In the genomic region with DNA sequence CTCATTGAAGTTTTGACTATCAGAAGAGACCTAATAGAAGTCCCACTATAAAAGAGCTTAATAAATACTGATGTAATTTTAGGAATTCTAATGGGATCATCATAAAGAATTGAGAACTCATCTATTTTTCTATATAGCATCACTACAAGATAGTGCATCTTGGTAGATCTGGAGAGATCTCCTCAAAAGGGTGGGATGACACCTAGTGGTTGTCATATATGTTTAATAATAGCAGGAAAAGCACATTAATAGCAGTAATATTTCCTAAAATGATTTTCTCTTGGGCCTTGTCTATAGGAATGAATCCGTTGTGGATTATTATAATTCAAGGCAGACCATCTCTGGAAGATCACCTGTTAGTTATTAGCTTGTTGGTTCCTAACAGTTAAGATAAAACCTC, we compare ENCODE assay signal across 26 mouse cellular contexts. TPM values are rescaled to one million over a fixed set of nuclear protein-coding genes. Genes with fewer than 3 reads are reported as not detected.
DNase-seq lines count a peak whose midpoint lies in the region; ATAC-seq and TF ChIP-seq lines count a peak whose summit lies in the region.
"Had no signal": no experiment of that assay in that cellular context is flagged by ENCODE, and none has a peak within 500 bp of the region (broad histone marks: within the 10 kb centered on the region; RNA-seq: fewer than 3 reads in every experiment).

No protein-coding gene starts in this region.

- TF ChIP-seq POLR2A in CH12.LX (IDR thresholded peaks at IDR 0.05; ENCODE audit: low read depth, low read length): no peak

- H3K4me3 ChIP-seq in midbrain, embryonic 14.5 days (replicated peaks; ENCODE audit: low read depth, low read length): no peak overlapping the region
- no peak overlapping the region for H3K4me3 ChIP-seq in midbrain, embryonic 16.5 days (ENCODE audit: low read depth, low read length)
- H3K4me3 ChIP-seq in CH12.LX (replicated peaks in 1 of 3; ENCODE audit: low read depth in 2 of 3, low read length in 2 of 3, poor library complexity in 1 of 3): no peak overlapping the region
- H3K4me3 ChIP-seq: embryonic facial prominence, embryonic 10.5 days; embryonic facial prominence, embryonic 12.5 days; forebrain, embryonic 13.5 days; forebrain, embryonic 15.5 days had no signal

- peak in 1 of 2 experiments; percentile 27; a peak in 1 of 4 replicates for TF ChIP-seq CTCF in CH12.LX (conservative IDR thresholded peaks at IDR 0.05 in 1 of 2, IDR thresholded peaks at IDR 0.05 in 1 of 2; ENCODE audit: low read depth in 2 of 2, low read length in 2 of 2)

- in situ Hi-C loops in CH12.LX (cut with MboI; ENCODE audit: low pct_ligation_motif_present, low pct_unique_long_range_greater_than_20kb, low sequenced_read_pairs): no loop called here

- H3K27me3 ChIP-seq in midbrain, embryonic 14.5 days (ENCODE audit: control insufficient read depth, insufficient read depth, low read length): no peaks in the 10 kb centered on the region
- H3K27me3 ChIP-seq in midbrain, embryonic 16.5 days (ENCODE audit: control insufficient read depth, insufficient read depth, low read depth, low read length): no peaks in the 10 kb centered on the region
- peaks cover 36% of the 10 kb centered on the region for H3K27me3 ChIP-seq in CH12.LX (replicated peaks)
- H3K27me3 ChIP-seq: embryonic facial prominence, embryonic 12.5 days; forebrain, embryonic 13.5 days; forebrain, embryonic 15.5 days had no signal

- TF ChIP-seq EP300 in CH12.LX (IDR thresholded peaks at IDR 0.05; ENCODE audit: low read length): no peak

- 88% methylated on average over 1 of the region's 1 CpGs for WGBS in midbrain, embryonic 14.5 days
- WGBS in midbrain, embryonic 16.5 days: 93% methylated on average over 1 of the region's 1 CpGs

- peak; percentile 17 for TF ChIP-seq RAD21 in CH12.LX (IDR thresholded peaks at IDR 0.05; ENCODE audit: low read depth, low read length)

- H3K36me3 ChIP-seq in midbrain, embryonic 14.5 days (ENCODE audit: control insufficient read depth, insufficient read depth, low read length): no peaks in the 10 kb centered on the region
- H3K36me3 ChIP-seq in midbrain, embryonic 16.5 days (ENCODE audit: control insufficient read depth, insufficient read depth, low read length): no peaks in the 10 kb centered on the region
- no peaks in the 10 kb centered on the region for H3K36me3 ChIP-seq in CH12.LX (replicated peaks in 1 of 2; ENCODE audit: control insufficient read depth in 1 of 2, insufficient read depth in 1 of 2, low read length in 1 of 2)
- H3K36me3 ChIP-seq: embryonic facial prominence, embryonic 10.5 days; embryonic facial prominence, embryonic 12.5 days; forebrain, embryonic 15.5 days had no signal

- DNase-seq in CD4-positive, CD25-positive, alpha-beta regulatory T cell, adult 2 months (ENCODE audit: low read depth, low spot score): peak; percentile 15
- peak; percentile 14 for DNase-seq in midbrain, embryonic 14.5 days
- DNase-seq in CH12.LX (ENCODE audit: extremely low read depth): no peak
- no peak for DNase-seq in cerebellum, adult 11-12 months
- DNase-seq: adrenal gland, adult 2 months; adrenal gland, postnatal 10 days; adrenal gland, postnatal 25 days; B cell, adult 2 months; cerebellum, adult 11 months; cerebellum, adult 2 months; cerebellum, adult 9-10 months; cerebellum, postnatal 25 days; forebrain, postnatal 0 days had no signal

- no peak overlapping the region for H3K9ac ChIP-seq in midbrain, embryonic 14.5 days (replicated peaks; ENCODE audit: low read length)
- no peak overlapping the region for H3K9ac ChIP-seq in midbrain, embryonic 16.5 days (ENCODE audit: low read depth, low read length)
- no peak overlapping the region for H3K9ac ChIP-seq in CH12.LX (ENCODE audit: insufficient read depth, low read depth)
- H3K9ac ChIP-seq: embryonic facial prominence, embryonic 12.5 days; forebrain, embryonic 13.5 days; forebrain, embryonic 15.5 days; forebrain, postnatal 0 days had no signal

- no peak for ATAC-seq in CD4-positive, CD25-positive, alpha-beta regulatory T cell, adult 4 months
- no peak for ATAC-seq in midbrain, embryonic 14.5 days (ENCODE audit: low FRiP score, low TSS enrichment)
- no peak for ATAC-seq in midbrain, embryonic 16.5 days
- ATAC-seq: forebrain, embryonic 13.5 days; forebrain, embryonic 15.5 days; forebrain, postnatal 0 days had no signal

- no peaks in the 10 kb centered on the region for H3K79me2 ChIP-seq in CH12.LX (replicated peaks; ENCODE audit: control insufficient read depth, extremely low read depth, insufficient read depth, poor library complexity, severe bottlenecking)

- no peak overlapping the region for H3K4me2 ChIP-seq in midbrain, embryonic 14.5 days (ENCODE audit: low read length)
- no peak overlapping the region for H3K4me2 ChIP-seq in midbrain, embryonic 16.5 days (ENCODE audit: low read length)
- no peak overlapping the region for H3K4me2 ChIP-seq in CH12.LX (ENCODE audit: insufficient read depth, low read depth, poor library complexity, severe bottlenecking)
- H3K4me2 ChIP-seq: embryonic facial prominence, embryonic 12.5 days; forebrain, embryonic 13.5 days; forebrain, embryonic 15.5 days had no signal

- H3K9me3 ChIP-seq in midbrain, embryonic 14.5 days (ENCODE audit: control insufficient read depth, low read length): no peaks in the 10 kb centered on the region
- H3K9me3 ChIP-seq in midbrain, embryonic 16.5 days (replicated peaks; ENCODE audit: control insufficient read depth, low read length, poor library complexity, severe bottlenecking): no peaks in the 10 kb centered on the region
- no peaks in the 10 kb centered on the region for H3K9me3 ChIP-seq in CH12.LX (replicated peaks; ENCODE audit: low read length)
- H3K9me3 ChIP-seq: embryonic facial prominence, embryonic 10.5 days; embryonic facial prominence, embryonic 12.5 days; forebrain, embryonic 13.5 days; forebrain, embryonic 15.5 days had no signal

- dilution Hi-C loops in CH12.LX (cut with MboI; ENCODE audit: extremely low pct_ligation_motif_present, extremely low pct_unique_long_range_greater_than_20kb, low sequenced_read_pairs): no loop called here

- no peak overlapping the region for H3K27ac ChIP-seq in midbrain, embryonic 14.5 days (replicated peaks; ENCODE audit: low read depth, low read length)
- H3K27ac ChIP-seq in midbrain, embryonic 16.5 days (ENCODE audit: low read length): no peak overlapping the region
- H3K27ac ChIP-seq in CH12.LX (ENCODE audit: insufficient read depth, low read depth): no peak overlapping the region
- H3K27ac ChIP-seq: embryonic facial prominence, embryonic 10.5 days; embryonic facial prominence, embryonic 12.5 days; forebrain, embryonic 13.5 days; forebrain, embryonic 15.5 days had no signal

- H3K4me1 ChIP-seq in midbrain, embryonic 14.5 days (ENCODE audit: control insufficient read depth, insufficient read depth, low read length): no peaks in the 10 kb centered on the region
- H3K4me1 ChIP-seq in midbrain, embryonic 16.5 days (ENCODE audit: control insufficient read depth, insufficient read depth, low read length): no peaks in the 10 kb centered on the region
- H3K4me1 ChIP-seq in CH12.LX (ENCODE audit: control insufficient read depth in 1 of 2, insufficient read depth in 2 of 2): peaks cover 0 to 5% of the 10 kb centered on the region in 2 experiments; a peak in 2 of 4 replicates
- H3K4me1 ChIP-seq: embryonic facial prominence, embryonic 10.5 days; embryonic facial prominence, embryonic 12.5 days; forebrain, embryonic 13.5 days; forebrain, embryonic 15.5 days had no signal

TF ChIP-seq in CH12.LX, 34 proteins besides CTCF, POLR2A, EP300 and RAD21 (continues in another document):
- TF ChIP-seq POLR2AphosphoS2 (IDR thresholded peaks at IDR 0.05; ENCODE audit: low read depth, low read length) (no peak), HCFC1 (IDR thresholded peaks at IDR 0.05; ENCODE audit: low read depth, low read length) (no peak), MEF2A (IDR thresholded peaks at IDR 0.05; ENCODE audit: borderline replicate concordance, low read depth, low read length) (no peak), ZMIZ1 (IDR thresholded peaks at IDR 0.05; ENCODE audit: low read depth, low read length) (no peak), SMC3 (IDR thresholded peaks at IDR 0.05; ENCODE audit: low read depth, low read length) (no peak), MAZ (IDR thresholded peaks at IDR 0.05; ENCODE audit: low read depth, low read length) (no peak), SIN3A (IDR thresholded peaks at IDR 0.05; ENCODE audit: low read length) (no peak), MAFK (IDR thresholded peaks at IDR 0.05; ENCODE audit: insufficient replicate concordance, low read length) (no peak), MXI1 (IDR thresholded peaks at IDR 0.05; ENCODE audit: low read depth, low read length) (no peak)

RNA-seq across cellular contexts. Expression of gene Olfr533, which starts 20.0 kb away (rescaled TPM):
- not detected for polyA plus RNA-seq in CD4-positive, CD25-positive, alpha-beta regulatory T cell, adult 4 months (2017; shearing (Covaris generic))
- polyA plus RNA-seq in midbrain, embryonic 14.5 days (2014; fragmentation: Nextera tagmentation; extraction: Ambion mirVana): not detected in 2 replicates
- not detected in 2 replicates for polyA plus RNA-seq in midbrain, embryonic 16.5 days (2015; fragmentation: Nextera tagmentation; extraction: Ambion mirVana)
- total RNA-seq in CH12.LX (2012; rRNA removed): not detected in 2 replicates
- total RNA-seq in CH12.LX (2014; rRNA removed): not detected in 2 replicates
- polyA plus RNA-seq in CH12.LX (2012; ENCODE audit: insufficient read length, low read depth): not detected in 2 replicates
- total RNA-seq: adrenal gland, adult 2 months; adrenal gland, postnatal 10 days; adrenal gland, postnatal 25 days; adrenal gland, postnatal 4 days; ES-E14; forebrain, postnatal 0 days; MEL had no signal
- polyA plus RNA-seq: adrenal gland, adult 2 months; brain, embryonic 14.5 days; cerebellum, adult 2 months; cortical plate, adult 2 months; embryonic facial prominence, embryonic 10.5 days; embryonic facial prominence, embryonic 12.5 days; embryonic facial prominence, embryonic 14.5 days; forebrain, embryonic 11.5 days; forebrain, embryonic 13.5 days; forebrain, embryonic 15.5 days; forebrain, postnatal 0 days had no signal

RNA-seq across cellular contexts. Expression of gene Olfr532, which starts 21.7 kb away (rescaled TPM):
- not detected for polyA plus RNA-seq in CD4-positive, CD25-positive, alpha-beta regulatory T cell, adult 4 months (2017; shearing (Covaris generic))
- not detected in 2 replicates for polyA plus RNA-seq in midbrain, embryonic 14.5 days (2014; fragmentation: Nextera tagmentation; extraction: Ambion mirVana)
- not detected in 2 replicates for polyA plus RNA-seq in midbrain, embryonic 16.5 days (2015; fragmentation: Nextera tagmentation; extraction: Ambion mirVana)
- total RNA-seq in CH12.LX (2012; rRNA removed) (not detected in 2 replicates), CH12.LX (2014; rRNA removed) (not detected in 2 replicates)
- not detected in 2 replicates for polyA plus RNA-seq in CH12.LX (2012; ENCODE audit: insufficient read length, low read depth)
- total RNA-seq: adrenal gland, adult 2 months; adrenal gland, postnatal 10 days; adrenal gland, postnatal 25 days; adrenal gland, postnatal 4 days; ES-E14; forebrain, postnatal 0 days; MEL had no signal
- polyA plus RNA-seq: adrenal gland, adult 2 months; brain, embryonic 14.5 days; cerebellum, adult 2 months; cortical plate, adult 2 months; embryonic facial prominence, embryonic 10.5 days; embryonic facial prominence, embryonic 12.5 days; embryonic facial prominence, embryonic 14.5 days; forebrain, embryonic 11.5 days; forebrain, embryonic 13.5 days; forebrain, embryonic 15.5 days; forebrain, postnatal 0 days had no signal

RNA-seq across cellular contexts. Expression of gene Olfr531, which starts 40.4 kb away (rescaled TPM):
- not detected for polyA plus RNA-seq in CD4-positive, CD25-positive, alpha-beta regulatory T cell, adult 4 months (2017; shearing (Covaris generic))
- polyA plus RNA-seq in midbrain, embryonic 14.5 days (2014; fragmentation: Nextera tagmentation; extraction: Ambion mirVana): not detected in 2 replicates
- polyA plus RNA-seq in midbrain, embryonic 16.5 days (2015; fragmentation: Nextera tagmentation; extraction: Ambion mirVana): not detected in 2 replicates
- total RNA-seq in CH12.LX (2012; rRNA removed) (not detected in 2 replicates), CH12.LX (2014; rRNA removed) (not detected in 2 replicates)
- polyA plus RNA-seq in CH12.LX (2012; ENCODE audit: insufficient read length, low read depth): not detected in 2 replicates
- total RNA-seq: adrenal gland, adult 2 months; adrenal gland, postnatal 10 days; adrenal gland, postnatal 25 days; adrenal gland, postnatal 4 days; ES-E14; forebrain, postnatal 0 days; MEL had no signal
- polyA plus RNA-seq: adrenal gland, adult 2 months; brain, embryonic 14.5 days; cerebellum, adult 2 months; cortical plate, adult 2 months; embryonic facial prominence, embryonic 10.5 days; embryonic facial prominence, embryonic 12.5 days; embryonic facial prominence, embryonic 14.5 days; forebrain, embryonic 11.5 days; forebrain, embryonic 13.5 days; forebrain, embryonic 15.5 days; forebrain, postnatal 0 days had no signal

RNA-seq across cellular contexts. Expression of gene Olfr535, which starts 40.9 kb away (rescaled TPM):
- polyA plus RNA-seq in CD4-positive, CD25-positive, alpha-beta regulatory T cell, adult 4 months (2017; shearing (Covaris generic)): not detected
- polyA plus RNA-seq in midbrain, embryonic 14.5 days (2014; fragmentation: Nextera tagmentation; extraction: Ambion mirVana): not detected in 2 replicates
- polyA plus RNA-seq in midbrain, embryonic 16.5 days (2015; fragmentation: Nextera tagmentation; extraction: Ambion mirVana): not detected in 2 replicates
- total RNA-seq in CH12.LX (2012; rRNA removed) (not detected in 2 replicates), CH12.LX (2014; rRNA removed) (not detected in 2 replicates)
- polyA plus RNA-seq in CH12.LX (2012; ENCODE audit: insufficient read length, low read depth): not detected in 2 replicates
- total RNA-seq: adrenal gland, adult 2 months; adrenal gland, postnatal 10 days; adrenal gland, postnatal 25 days; adrenal gland, postnatal 4 days; ES-E14; forebrain, postnatal 0 days; MEL had no signal
- polyA plus RNA-seq: adrenal gland, adult 2 months; brain, embryonic 14.5 days; cerebellum, adult 2 months; cortical plate, adult 2 months; embryonic facial prominence, embryonic 10.5 days; embryonic facial prominence, embryonic 12.5 days; embryonic facial prominence, embryonic 14.5 days; forebrain, embryonic 11.5 days; forebrain, embryonic 13.5 days; forebrain, embryonic 15.5 days; forebrain, postnatal 0 days had no signal

Comparison
In these comparisons a context has a peak if more than half of its experiments do, and no peak if none do; other contexts are left out.
1. DNase-seq: peak in CD4-positive, CD25-positive, alpha-beta regulatory T cell, adult 2 months (single experiment) and midbrain, embryonic 14.5 days (single experiment); none in CH12.LX (single experiment) and cerebellum, adult 11-12 months (single experiment).